Mouse (Mus musculus): ENCODE results near the gene Dhx36.

Gene Dhx36

DNA sequence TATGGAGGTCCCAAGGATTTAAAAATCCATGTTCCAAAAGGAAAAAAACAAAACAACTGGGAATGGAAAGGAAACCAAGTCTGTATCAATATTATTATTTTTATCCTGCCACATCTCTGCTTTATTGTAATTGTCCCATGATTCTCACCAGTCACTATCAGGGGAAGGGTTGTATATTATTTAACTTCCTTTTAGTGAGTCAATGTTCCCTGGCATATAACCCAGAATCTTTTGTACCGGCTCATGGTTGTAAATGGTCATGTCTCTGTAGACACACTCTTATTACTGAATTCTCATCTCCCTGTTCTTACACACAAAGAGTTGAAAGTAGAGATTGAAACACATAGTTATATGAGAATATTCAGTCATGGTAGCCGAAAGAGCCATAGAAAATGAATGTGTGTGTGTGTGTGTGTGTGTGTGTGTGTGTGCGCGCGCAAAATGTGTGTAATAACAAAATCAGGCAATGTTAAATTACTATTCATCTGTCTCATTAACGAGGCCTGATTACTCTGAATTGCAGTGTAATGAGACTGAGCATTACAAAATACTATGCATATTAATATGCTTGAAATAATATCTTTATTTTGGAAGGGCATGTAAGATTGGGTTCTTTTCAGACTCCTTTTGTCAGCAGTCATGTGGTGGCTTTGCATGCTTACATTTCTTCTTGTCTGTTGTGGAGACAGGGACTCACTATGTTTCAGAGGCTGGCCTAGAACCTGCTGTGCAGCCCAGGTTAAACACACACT, 88.2 kb downstream of the Dhx36 start:
- no peak for DNase-seq (ENCODE audit: low spot score)

All from ovary, adult 18-20 months (tissue).